Mouse (Mus musculus): ENCODE results near the gene Ush2a.

DNA sequence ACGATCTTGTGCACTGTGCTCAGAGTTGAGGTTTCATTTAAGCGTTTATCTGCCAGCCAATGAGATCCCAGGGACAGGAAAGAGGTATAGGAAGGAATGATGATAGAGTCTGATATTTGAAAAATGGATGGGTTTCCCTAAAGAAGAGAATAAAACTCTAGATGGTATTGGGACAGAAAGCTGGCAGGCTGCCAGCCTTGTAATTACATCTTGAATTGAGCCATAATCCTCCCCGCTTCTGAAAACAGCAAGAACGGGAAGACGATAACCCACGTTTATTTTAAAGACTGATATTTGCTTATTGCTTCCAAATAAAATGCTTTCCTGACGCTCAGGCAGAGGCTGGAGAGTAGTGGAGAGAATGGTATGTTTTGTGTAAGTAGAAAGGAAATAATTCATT lies 481.1 kb downstream of the Ush2a start:
- TF ChIP-seq CTCF (IDR thresholded peaks at IDR 0.05; ENCODE audit: low read depth, low read length) (no peak), POLR2A (IDR thresholded peaks at IDR 0.05; ENCODE audit: extremely low read depth, insufficient read depth, low read length) (no peak)
